Mouse (Mus musculus): ENCODE data around the gene Dlg4.

The Dlg4 gene

DNA sequence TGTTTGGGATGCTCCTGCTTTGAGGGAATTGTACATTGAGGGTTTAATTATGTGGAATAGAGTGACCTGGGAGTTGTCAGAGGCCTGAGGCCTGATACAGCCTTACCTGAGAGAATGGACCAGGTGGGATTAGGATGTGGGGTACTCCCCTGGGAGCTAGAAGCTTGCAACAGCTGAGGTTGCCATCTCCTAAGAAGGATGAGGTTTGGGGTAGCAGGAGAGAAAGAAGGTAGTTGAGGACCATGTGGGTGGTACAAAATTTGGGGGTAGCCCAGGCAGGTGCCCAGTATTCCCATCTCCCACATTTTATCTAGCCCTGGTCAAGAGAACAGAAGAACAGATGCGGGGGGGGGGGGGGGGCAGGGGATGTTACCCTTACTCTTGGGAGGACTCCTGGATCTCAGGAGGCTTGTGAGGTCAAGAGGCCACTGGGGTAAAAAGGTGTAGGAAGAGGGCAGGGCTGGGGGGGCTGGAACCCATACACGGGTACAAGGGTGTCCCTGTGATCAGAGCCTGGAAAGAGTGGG is 2.8 kb downstream of the Dlg4 start:
- DNase-seq (ENCODE audit: low spot score) = no peak

DNA sequence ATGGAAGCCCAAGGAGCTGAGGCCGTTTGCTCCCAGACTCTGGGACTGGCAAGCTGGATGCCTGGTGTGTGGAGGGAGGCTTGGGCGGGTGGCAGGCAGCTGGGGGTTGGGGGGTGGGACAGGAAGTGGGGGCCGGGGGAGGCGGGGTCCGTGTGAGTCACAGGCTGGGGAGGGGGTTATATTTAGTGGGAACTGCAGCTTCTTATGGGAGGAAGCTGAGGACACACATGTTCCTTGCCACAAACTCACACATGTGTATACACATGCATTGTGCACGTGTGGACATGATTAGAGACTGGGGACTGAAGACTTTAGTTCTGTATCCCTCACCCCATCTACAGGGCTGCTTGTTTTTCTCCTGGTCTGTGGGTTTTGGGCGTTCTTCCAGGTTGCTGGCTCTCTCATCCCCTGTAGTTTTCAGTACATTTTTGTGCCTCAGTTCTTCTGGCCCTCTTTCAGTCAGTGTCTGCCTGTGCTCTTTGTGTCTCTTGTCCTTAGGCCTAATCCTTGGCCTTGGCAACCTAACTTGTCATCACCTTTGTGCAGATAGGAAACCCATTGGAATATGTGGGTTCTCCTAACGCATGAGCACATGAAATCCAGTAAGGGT is 3.4 kb downstream of the Dlg4 start:
- DNase-seq (ENCODE audit: low spot score) = no peak

DNA sequence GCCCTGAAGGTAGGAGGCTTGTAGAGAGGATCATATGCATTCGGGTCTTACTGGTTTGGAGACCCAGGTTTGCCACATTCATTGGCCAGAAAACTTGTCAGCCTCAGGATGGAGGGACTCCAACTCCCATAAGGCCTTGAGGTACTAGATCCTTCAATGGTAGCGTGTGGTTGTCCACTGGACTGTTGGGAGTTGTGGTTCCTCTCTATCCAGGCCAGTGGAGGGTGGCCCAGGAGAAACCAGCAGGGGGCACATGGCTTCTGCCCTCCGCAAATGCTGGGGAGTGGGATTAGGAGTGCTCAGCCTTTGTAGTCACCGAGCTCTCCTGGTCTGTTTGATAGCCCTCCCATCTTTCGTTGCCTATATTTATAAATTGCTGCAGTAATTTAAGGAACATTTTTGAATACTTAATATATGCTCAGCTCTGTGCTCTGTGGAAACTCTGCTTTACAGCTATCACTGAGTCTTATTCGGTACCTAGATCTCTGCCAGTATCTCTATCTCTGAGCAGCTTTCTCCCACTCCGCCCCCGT is 4.1 kb downstream of the Dlg4 start:
- peak; percentile 79 for DNase-seq (ENCODE audit: low spot score)

DNA sequence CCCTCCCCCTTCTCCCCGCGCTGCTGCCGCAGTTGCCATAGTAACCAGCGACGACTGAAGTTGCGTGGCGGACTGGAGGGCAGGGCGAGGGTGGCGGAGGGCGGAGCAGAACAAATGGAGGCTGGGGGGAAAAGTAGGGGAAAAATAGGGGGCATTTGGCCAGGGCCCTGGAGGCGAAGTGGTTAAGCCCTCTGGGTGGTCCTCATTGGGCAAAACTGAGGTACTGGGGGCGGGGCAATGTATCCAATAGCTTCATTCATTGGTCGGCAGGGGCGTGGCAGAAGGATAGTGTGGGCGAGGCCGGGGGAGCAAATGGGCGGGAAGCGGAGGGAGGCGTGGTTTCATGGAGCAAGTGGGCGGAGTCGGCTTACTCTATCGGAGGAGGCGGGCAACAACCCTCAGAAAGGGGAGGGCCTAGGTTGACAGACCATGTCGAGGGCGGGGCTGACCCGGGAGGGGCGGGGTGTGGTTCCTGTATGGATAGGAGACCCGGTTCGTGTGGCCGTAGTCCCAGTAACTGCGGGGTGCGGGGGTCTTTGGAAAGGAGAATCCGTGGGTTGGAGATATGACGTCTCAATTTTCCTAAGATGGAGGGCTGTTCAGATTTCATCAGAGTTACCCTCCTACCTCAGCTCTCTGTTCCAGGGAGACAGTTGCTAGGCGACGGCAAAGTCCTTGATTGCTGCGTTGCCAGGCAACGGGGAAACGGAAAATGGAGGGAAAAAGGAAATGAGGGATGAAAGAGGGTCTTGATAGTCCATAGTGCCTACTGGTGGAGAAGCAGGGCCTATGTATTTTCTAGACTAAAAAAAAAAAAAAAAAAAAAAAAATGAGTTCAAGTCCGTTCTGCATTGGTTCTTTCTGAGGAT is 4.8 kb downstream of the Dlg4 start:
- peak; percentile 98 for DNase-seq (ENCODE audit: low spot score)

DNA sequence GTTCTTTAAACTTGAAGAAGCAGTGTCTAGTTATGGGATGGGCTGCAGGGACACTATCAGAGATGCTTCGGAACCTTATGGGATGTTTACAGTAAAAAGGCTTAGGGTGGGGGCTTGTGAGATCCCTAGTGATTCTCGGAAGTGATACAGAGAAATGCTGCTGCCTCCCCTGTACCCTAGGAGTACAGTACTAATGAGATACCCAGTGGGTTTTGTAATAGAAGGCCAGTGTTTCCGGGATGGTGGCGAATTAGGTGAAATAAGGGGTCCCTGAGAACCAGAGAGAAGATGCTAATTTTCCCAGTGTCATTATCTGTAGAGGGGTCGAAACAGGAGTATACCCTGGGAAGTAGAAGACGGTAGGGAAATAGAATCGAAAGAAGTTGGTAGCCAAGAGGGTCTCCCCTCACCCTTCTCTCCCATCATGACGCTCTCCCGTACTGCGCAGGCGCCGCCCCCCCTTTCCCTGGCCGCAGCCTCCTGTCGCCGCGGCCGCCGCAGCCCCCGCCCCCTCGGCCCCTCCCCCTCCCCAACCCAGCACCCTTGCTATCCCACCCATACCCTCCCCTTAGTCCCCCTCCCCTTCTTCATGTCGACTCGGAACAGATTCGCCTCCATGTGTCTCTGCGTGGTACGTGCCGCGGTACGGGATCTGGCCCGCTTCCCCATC is 6.9 kb downstream of the Dlg4 start:
- DNase-seq (ENCODE audit: low spot score) = no peak

DNA sequence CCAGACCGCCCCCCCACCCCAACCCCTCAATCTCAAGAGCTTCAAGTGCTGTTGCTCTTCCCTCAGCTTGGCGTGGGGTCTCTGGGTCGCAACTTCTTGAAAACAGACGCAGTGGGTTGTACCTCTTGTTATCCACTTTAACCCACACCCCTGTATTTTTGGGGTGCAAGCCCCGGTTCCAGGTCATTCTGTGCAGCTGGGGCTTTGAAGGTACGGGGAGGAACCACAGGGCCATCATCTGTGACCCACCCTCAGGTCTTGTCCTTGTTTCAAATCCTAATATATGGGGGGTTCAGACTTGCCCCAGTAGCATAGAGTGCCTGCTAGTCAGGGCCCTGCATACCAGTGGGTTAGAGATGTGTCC is 7.4 kb downstream of the Dlg4 start:
- no peak for DNase-seq (ENCODE audit: low spot score)

DNA sequence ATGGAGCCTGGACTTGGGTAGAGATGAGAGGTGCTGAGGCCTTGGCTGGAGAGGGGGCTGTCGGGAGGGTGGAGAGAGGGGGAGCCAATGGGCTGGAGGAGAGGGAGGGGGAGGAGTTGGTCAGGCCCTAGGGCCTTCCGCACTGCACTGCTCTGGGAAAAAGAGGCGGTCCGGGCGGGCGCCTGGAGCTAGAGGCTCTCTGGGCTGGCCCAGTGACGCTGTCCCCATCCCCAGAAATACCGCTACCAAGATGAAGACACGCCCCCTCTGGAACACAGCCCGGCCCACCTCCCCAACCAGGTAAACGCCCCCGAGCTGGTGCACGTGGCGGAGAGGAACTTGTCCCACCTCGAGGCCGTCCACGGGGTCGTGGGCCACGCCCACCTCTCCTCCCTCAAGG is 9.9 kb downstream of the Dlg4 start:
- DNase-seq (ENCODE audit: low spot score) = peak; percentile 60

DNA sequence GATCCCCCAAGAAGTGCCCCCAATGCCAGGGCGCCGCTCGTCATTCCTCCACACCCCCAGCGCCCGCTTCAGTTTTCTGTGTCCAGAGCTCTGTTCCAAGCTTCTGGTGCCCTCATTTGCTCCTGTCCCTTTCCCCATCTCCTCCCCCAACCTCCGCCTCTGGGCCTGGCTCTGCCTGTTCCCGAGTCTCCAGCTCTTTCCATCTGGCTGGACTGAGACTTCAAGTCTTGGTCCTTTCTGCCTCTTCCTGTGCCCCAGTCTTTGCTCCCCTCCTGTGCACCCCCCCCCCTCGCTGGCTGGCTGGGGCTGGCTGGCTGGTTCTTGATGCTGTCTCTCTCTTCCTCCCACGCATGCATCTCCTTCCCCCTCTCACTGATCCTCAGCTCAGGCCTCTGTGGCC is 10.7 kb downstream of the Dlg4 start:
- DNase-seq (ENCODE audit: low spot score) = no peak

DNA sequence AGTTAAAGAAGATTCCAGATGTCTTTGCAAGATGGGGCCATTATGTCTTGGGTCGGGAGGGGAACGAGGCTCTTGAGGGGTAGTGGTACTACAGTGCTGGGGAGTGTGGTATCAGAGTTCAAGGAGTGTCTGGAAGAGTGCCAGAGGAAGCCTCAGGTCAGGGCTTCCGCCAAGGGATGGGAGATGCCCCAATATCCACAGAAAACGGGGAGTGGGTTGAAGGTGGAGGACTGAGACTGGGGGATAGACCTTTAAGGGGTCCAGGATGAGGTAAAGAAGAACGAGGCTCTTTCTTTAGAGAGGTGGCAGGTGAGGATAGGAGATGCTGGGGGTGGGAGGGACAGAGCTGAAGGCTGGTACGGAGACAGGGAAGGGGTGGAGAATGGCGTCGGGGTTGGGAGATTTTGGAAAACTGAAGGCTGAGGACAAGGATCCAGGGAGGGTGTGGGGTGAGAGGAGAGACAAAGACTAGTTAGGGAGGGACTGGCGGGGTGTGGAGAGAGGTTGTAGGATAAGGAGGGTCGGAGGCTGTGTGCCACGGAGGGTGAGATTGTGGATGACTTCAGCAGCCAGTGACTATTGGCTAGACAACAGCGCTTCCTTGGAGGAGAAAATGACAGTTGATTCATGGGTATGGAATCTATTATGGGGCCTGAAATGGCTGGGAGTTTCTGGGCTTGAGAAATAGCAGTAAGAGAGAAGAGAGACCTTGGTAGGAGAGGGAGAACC is 11.8 kb downstream of the Dlg4 start:
- DNase-seq (ENCODE audit: low spot score) = no peak

DNA sequence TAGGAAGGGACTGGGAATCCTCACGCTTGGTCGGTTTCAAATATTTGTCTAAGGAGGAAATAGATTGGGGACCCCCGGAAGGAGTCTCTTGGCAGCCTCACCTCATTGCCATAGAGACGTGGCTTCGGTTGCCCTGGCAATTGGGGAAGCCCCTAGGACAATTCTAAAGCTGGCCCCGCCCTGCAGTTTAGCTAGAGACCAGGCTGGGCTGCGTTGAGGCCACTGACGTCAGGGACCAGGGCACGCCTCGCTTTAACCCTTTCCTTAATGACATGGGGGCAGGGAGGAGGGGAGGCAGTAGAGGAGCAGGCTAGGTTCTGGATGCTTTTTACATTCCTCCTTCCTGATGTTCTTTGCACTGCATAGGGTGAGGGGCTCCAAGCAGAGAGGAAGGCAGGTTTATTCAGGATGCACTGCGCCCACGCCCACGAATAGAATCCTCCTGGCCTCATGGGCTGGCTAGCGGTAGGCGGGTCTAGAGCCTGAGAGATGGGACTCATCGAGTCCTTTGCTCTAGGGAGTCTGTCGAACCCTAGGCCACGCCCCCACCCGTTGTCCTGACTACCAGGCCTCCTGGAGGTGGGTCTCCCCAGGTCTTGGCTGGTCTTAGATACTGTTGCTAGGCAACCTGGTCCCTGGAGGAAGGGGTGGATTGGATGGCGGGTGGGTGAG is 12.5 kb downstream of the Dlg4 start:
- peak; percentile 82 for DNase-seq (ENCODE audit: low spot score)

DNA sequence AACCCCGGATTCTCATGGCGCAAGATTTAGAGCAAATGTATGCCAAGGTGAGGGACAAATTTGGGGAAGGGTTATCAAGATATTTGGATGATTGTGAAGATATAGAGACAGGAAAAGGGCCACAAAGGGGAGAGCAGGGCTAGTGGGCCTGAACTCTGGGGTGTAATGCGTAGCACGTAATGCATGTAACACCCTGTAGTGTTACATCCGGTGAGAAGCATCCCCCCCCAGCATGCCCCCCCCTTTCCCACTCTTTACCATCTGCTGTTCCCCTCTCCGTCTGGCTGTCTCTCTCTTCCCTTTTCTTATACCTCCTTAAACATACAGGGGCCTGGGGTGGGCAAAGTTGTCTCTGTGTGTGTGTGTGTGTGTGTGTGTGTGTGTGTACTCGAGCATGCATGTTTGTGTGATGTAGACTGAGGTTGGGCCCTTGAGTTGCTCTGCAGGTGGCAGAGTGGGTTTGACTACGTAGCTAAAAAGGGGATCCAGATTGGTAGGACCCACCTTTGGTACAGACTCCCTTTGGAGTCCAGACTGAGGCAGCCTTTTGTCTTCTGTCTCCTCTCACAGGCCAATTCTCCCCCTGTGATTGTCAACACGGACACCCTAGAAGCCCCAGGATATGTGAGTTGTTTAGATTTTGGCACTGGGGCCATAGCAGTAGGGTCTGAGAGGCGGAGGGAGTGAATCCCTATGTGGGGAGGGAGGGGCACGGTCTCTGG is 13.2 kb downstream of the Dlg4 start:
- no peak for DNase-seq (ENCODE audit: low spot score)

DNA sequence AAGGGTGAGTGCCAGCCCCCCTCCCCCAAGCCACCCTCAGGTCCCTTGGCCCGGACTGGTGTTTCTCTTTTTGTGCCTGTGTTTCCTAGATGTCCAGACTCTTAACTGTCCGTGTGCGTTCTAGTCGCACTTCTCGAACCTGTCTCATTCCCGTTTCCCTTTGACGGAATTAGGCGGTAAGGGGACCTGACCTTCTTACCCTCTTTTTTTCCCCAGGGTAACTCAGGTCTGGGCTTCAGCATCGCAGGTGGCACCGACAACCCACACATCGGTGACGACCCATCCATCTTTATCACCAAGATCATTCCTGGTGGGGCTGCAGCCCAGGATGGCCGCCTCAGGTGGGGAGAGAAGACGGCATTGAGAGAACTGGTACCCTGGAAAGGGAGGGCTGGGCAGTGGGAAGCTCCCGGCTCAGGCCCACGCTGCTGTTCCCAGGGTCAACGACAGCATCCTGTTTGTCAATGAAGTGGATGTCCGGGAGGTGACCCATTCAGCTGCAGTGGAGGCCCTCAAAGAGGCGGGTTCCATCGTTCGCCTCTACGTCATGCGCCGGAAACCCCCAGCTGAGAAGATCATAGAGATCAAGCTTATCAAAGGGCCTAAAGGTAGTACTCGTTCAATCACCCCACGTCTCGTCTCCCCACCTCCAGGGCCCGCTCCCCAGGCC is 14.0 kb downstream of the Dlg4 start:
- no peak for DNase-seq (ENCODE audit: low spot score)

DNA sequence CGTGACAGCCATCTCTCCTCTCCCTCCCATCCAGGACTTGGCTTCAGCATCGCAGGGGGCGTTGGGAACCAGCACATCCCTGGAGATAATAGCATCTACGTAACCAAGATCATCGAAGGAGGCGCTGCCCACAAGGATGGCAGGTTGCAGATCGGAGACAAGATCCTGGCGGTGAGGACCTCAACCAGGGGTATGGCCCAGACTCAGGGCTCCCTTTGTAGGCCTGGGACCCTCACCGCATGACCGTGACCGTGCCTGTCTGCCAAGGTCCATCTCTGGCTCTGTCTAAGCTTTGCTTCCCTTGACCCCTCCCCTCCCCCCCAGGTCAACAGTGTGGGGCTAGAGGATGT is 14.6 kb downstream of the Dlg4 start:
- no peak for DNase-seq (ENCODE audit: low spot score)

DNA sequence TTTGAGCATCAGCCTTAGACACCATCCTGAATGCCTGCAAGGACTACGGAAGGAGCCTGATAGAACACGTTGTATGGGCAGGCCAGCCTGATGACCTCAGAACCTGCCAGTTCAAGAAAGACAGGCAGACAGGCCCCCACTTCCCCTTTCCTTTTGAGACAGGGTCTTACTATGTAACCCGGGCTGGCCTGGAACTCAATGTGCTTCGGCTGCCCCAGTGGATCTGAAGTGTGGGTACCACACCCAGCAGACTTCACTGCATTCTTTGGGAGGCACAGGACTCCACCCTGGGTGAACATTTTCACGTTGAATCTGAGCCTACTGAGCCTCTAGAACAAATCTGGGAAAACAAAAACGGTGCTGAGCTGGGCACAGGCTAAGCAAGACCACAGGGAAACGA is 21.4 kb downstream of the Dlg4 start:
- no peak for DNase-seq (ENCODE audit: low spot score)

DNA sequence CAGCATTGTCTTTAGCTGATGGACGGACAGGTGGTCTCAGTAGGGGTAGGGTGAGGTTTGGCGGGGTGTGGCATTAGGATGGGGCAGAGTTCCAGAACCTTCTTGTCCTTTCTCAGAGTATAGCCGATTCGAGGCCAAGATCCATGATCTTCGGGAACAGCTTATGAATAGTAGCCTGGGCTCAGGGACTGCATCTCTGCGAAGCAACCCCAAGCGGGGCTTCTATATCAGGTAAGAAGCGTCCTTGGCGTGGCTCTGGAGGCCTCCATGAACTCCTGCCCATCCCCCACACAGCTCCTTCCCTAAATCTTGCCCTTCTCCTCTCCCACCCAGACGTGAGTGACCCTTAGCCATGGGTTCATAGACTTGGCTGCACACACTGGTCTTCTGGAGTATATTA is 22.9 kb downstream of the Dlg4 start:
- no peak for DNase-seq (ENCODE audit: low spot score)

DNA sequence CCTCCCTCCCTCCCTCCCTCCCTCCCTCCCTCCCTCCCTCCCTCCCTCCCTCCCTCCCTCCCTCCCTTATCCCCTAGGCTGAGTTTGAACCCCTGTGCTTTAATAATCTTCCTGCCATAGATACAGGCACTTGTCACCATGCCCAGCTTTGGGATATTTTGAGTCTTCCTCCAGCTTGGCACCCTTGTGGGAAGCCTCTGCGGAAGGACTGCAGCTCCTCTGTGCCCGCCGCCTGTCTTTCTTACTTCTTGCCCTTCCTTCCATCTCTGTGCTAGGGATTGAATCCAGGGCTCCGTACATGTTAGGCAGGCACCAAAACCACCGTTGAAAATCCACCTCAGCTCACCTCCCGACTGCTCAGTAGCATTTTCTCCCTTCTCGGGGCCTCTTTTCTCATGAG is 23.4 kb downstream of the Dlg4 start:
- no peak for DNase-seq (ENCODE audit: low spot score)

DNA sequence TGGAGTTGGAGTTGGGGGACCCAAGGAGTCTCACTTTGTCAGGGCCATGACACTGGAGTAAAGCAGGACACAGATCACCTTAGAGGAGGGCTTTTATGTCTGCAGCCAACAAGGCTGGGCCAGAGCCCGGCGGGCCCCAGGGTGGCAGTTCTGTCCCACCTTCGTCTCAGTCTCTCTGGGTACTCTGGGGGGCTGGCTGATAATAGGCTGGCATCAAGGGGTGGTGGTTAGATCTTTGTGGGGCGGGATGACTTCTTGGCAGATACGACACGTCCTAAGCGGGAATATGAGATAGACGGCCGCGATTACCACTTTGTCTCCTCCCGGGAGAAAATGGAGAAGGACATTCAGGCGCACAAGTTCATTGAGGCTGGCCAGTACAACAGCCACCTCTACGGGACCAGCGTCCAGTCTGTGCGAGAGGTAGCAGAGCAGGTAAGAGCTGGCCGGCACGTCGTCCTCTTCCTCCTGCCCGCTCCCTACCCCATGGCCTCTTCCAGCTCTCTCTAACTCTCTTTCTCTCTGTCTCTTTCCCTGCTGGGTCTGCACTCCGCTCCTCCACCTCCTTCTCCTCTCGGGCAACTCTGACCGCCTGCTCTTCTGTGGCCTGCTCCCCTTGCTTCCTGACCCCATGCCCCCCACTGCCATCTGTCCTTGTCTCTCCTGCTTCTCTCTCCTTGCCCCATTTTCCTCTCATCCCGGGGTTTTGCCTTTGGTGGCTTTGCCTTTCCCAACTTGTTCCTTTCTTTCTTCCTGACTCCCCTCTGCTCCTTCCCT is 25.8 kb downstream of the Dlg4 start:
- no peak for DNase-seq (ENCODE audit: low spot score)

DNA sequence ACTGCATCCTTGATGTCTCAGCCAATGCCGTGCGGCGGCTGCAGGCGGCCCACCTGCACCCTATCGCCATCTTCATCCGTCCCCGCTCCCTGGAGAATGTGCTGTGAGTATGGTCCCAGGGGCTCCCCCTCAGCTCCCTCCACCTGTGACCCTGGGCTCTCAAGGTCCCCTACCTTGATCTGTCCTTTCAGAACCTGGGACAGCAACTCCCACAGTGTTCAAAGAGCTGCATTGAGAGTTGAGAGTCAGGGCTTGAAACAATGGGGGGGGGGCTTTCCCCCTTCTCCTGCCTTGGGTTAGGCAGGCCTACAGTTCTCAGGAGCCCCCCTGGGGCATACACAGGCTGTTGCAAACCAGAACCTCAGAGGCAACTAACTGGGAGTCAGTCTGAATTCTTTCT is 26.9 kb downstream of the Dlg4 start:
- DNase-seq (ENCODE audit: low spot score) = no peak

DNA sequence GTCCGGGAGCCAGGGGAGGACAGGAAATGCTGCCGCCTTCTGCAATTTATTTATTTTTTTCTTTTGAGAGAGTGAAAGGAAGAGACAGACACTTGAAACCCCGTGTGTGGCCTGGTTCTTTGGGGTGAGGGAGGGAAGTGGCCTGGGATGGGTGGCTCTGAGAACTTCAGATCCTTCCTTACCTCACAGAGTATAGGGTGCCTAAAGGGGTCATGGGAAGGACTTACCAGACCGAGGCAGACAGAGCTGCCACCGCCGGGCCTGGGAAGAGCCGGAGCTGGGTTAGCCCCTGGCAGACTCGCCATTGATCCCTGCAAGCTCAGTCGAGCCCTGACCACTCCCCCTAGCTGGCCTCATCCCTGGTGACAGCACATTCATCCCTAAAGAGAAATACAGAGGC is 28.7 kb downstream of the Dlg4 start:
- DNase-seq (ENCODE audit: low spot score) = no peak

DNA sequence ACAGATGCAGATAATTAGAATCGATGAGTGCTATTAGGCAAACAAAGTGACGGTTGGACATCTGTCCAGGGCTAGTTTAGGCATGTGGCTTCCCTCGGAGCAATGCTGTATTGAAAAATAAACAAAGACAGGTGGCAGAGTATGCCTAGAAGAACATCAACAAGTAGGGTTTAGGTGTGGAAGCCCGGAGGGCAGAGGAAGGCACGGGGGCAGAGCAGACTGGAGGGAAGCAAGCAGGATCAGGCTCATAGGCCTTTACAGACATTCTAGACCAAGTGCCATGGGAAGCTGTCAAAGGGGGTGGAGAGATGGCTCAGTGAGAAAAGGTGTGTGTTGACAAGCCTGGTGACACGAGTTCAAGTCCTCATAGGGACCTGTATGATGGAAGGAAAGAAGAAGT is 32.6 kb downstream of the Dlg4 start:
- DNase-seq (ENCODE audit: low spot score) = no peak
